Mouse (Mus musculus): ENCODE measurements around the gene Bcl9. TPM values are rescaled to one million over a fixed set of nuclear protein-coding genes. Genes with fewer than 3 reads are reported as not detected.

The Bcl9 gene
- total RNA-seq, 4 experiments from 2014 or later = 43.1 to 54.8 (median 50.6) TPM

- peak; percentile 35 for DNase-seq (ENCODE audit: low spot score in 2 of 2)
Observed at GRCm38 (mm10) chr3:97296941-97297552, 670 bp downstream of the Bcl9 start.

- DNase-seq (ENCODE audit: low spot score in 2 of 2) = peak in 1 of 2 experiments; percentile 22
Observed at GRCm38 (mm10) chr3:97294334-97294733, 3.4 kb downstream of the Bcl9 start.

- DNase-seq (ENCODE audit: low spot score in 2 of 2) = no peak
Observed at GRCm38 (mm10) chr3:97284878-97285277, 12.8 kb downstream of the Bcl9 start.

GRCm38 (mm10) chr3:97284056-97284455 lies 13.7 kb downstream of the Bcl9 start:
- DNase-seq (ENCODE audit: low spot score in 2 of 2) = no peak

- DNase-seq (ENCODE audit: low spot score in 2 of 2) = no peak
Observed at GRCm38 (mm10) chr3:97281426-97281825, 16.3 kb downstream of the Bcl9 start.

- no peak for DNase-seq (ENCODE audit: low spot score in 2 of 2)
Observed at GRCm38 (mm10) chr3:97275708-97276107, 22.0 kb downstream of the Bcl9 start.

- no peak for DNase-seq (ENCODE audit: low spot score in 2 of 2)
Observed at GRCm38 (mm10) chr3:97274516-97275230, 23.0 kb downstream of the Bcl9 start.

GRCm38 (mm10) chr3:97273876-97274275 lies 23.8 kb downstream of the Bcl9 start:
- DNase-seq (ENCODE audit: low spot score in 2 of 2) = no peak

GRCm38 (mm10) chr3:97265667-97266415 lies 31.9 kb downstream of the Bcl9 start:
- no peak for DNase-seq (ENCODE audit: low spot score in 2 of 2)

- no peak for DNase-seq (ENCODE audit: low spot score in 2 of 2)
Observed at GRCm38 (mm10) chr3:97262235-97262634, 35.5 kb downstream of the Bcl9 start.

GRCm38 (mm10) chr3:97255706-97256339 lies 41.9 kb downstream of the Bcl9 start:
- DNase-seq (ENCODE audit: low spot score in 2 of 2) = no peak

GRCm38 (mm10) chr3:97254861-97255465 lies 42.8 kb downstream of the Bcl9 start:
- DNase-seq (ENCODE audit: low spot score in 2 of 2) = no peak

GRCm38 (mm10) chr3:97253823-97254600 lies 43.7 kb downstream of the Bcl9 start:
- no peak for DNase-seq (ENCODE audit: low spot score in 2 of 2)

GRCm38 (mm10) chr3:97252896-97253295 lies 44.8 kb downstream of the Bcl9 start:
- DNase-seq (ENCODE audit: low spot score in 2 of 2) = no peak

GRCm38 (mm10) chr3:97242629-97243167 lies 55.0 kb downstream of the Bcl9 start:
- no peak for DNase-seq (ENCODE audit: low spot score in 2 of 2)

GRCm38 (mm10) chr3:97241826-97242225 lies 55.9 kb downstream of the Bcl9 start:
- no peak for DNase-seq (ENCODE audit: low spot score in 2 of 2)

- no peak for DNase-seq (ENCODE audit: low spot score in 2 of 2)
Observed at GRCm38 (mm10) chr3:97239793-97240192, 57.9 kb downstream of the Bcl9 start.

- DNase-seq (ENCODE audit: low spot score in 2 of 2) = no peak
Observed at GRCm38 (mm10) chr3:97239316-97239715, 58.4 kb downstream of the Bcl9 start.

- no peak for DNase-seq (ENCODE audit: low spot score in 2 of 2)
Observed at GRCm38 (mm10) chr3:97238521-97238920, 59.2 kb downstream of the Bcl9 start.

- DNase-seq (ENCODE audit: low spot score in 2 of 2) = no peak
Observed at GRCm38 (mm10) chr3:97237403-97237802, 60.3 kb downstream of the Bcl9 start.
